Mouse (Mus musculus): ENCODE data around the gene Rimbp3.
A peak's percentile ranks its signal among the peaks of the same experiment; 100 is the strongest.
"Not testable (repeated sequence)": the region's sequence is repeated elsewhere in the genome, so short reads cannot be mapped to it uniquely, and the experiment has no call there.

Gene Rimbp3

DNA sequence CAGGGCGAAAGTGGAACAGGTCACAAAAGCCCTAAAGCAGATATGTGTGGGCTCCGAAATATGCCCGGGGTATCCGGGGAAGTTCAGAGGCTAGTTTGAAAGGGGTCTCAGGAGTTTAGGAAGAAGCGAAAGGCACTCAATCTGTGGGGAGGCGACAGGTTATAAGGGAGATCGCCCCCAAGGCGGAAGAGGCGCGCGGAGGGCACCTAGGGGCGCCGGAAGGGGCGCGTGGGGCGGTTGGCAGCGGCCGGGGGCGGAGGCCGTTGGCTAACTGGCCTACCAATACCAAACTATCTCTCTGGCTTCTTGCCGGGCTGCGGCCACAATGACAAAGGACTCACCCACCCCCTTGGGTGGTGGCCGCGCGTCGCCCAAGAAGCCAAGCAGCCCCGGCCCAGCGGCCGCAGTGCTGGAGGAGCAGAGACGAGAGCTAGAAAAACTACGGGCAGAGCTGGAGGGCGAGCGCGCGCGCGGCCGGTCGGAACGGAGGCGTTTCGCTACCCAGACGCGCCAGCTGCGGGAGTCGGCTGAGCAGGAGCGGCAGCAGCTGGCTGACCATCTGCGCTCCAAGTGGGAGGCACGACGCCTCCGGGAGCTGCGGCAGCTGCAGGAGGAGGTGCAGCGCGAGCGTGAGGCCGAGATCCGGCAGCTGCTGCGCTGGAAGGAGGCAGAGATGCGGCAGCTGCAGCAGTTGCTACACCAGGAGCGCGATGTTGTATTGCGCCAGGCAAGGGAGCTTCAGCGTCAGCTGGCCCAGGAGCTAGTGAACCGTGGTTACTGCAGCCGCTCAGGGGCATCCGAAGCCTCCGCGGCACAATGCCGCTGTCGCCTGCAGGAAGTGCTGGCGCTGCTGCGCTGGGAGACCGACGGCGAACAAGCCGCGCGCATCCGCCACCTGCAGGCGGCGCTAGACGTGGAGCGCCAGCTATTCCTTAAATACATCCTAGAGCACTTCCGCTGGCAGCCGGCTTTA lies at the start of gene Rimbp3:
Rimbp3 (plus strand) TSS at position 215 of the 973 bp plus-strand sequence.
- peak in 1 of 2 experiments; percentile 65 for DNase-seq (ENCODE audit: low read depth in 1 of 2, low spot score in 2 of 2)

DNA sequence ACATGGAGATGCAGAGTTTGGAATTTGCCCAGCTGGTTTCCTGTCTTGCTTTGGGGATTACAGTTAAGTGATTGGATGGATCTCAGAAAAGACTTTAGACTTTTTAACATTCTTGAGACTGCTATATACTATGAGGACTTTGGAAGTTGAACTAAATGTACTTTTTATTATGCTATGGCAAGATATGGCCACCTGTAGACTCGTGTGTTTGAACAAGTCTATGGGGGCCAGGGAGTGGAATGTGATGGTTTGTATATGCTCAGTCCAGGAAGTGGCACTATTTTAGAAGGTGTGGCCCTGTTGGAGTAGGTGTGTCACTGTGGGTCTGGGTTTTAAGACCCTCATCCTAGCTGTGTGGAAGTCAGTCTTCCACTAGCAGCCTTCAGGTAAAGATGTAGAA lies 42.9 kb upstream of the Rimbp3 start:
- not testable (repeated sequence) for DNase-seq (ENCODE audit: low read depth in 1 of 2, low spot score in 2 of 2)

DNA sequence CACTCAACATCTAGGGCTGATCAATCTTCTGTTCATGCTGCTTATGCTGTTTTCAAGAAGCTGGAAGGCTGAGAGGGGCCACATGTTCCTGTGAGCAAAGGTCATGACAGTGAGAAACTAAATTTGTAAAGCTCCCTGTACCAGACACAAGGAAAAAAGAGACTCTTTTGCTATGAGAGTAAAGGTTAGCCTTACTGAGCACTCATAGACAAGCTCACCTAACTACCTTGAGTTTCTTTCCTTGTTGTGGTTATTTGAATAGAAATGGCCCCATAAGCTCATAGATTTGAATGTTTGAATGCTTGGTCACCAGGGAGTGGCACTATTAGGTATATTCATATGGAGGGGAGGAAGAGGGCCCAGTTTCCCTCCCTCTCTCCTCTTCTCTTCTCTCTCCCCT lies 41.2 kb upstream of the Rimbp3 start:
- no peak for DNase-seq (ENCODE audit: low read depth in 1 of 2, low spot score in 2 of 2)

DNA sequence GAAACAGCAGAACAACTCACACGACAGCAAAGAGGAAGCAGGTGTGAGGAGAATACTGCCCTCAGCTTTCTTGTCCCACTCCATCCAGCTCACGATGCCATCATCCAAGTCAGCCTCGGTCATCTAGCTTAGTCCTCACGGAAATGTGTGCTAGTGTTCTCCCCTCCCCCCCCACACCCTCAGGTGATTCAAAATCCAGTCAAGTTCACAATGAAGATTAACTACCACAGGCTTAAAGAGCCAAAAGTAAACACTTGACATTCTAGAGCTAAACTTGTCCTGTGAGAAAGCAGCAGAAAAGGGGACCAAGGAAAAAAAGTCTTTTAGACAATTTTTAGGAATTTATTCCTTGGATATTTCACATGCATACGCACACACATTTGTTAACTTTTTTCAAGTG lies 40.4 kb upstream of the Rimbp3 start:
- DNase-seq (ENCODE audit: low read depth in 1 of 2, low spot score in 2 of 2): no peak

DNA sequence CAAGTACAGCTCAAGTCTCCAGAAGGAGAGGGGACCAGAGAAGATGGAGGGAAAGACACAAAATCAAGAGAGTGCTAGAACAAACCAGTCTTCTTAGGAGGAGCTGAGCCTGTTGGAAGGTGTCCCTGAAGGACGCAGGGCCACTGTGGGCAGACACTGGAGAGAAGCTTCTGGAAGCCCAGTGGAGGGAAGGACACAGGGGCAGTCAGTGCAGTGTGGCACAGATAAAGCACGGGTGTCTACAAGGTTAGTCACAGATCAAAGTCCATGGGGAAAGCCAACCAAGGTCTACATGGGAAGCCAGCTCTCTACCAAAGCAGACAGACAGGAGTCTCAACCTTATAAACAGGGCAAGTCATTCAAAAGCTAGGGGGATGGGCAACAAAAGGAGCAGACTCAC lies 32.6 kb upstream of the Rimbp3 start:
- no peak for DNase-seq (ENCODE audit: low read depth in 1 of 2, low spot score in 2 of 2)

DNA sequence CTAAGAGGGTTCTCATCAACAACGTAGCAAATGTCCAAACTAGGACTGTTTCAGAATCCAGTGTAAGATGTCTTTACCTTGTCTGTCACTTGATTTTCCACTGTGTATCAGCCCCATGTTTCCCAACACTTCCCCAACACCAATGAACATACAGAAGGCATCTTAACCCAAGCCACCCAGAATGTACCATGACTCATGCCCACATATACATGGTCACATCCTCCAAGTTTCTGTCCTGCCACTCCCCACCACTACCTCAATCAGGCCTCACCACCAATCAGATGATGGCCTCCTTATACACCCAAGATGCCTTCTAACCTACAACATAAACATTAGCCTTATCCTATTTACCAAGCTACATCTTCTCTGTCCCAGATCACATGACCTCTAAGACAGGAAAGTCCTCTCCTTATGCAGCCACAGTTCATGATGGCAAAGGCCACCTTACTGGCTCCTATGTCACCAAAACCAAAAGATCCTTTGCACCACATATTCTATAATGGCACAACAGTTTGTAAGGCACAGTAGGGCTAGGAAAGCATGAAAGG lies 30.7 kb upstream of the Rimbp3 start:
- peak; percentile 16 to 48 for DNase-seq (ENCODE audit: low read depth in 1 of 2, low spot score in 2 of 2)

DNA sequence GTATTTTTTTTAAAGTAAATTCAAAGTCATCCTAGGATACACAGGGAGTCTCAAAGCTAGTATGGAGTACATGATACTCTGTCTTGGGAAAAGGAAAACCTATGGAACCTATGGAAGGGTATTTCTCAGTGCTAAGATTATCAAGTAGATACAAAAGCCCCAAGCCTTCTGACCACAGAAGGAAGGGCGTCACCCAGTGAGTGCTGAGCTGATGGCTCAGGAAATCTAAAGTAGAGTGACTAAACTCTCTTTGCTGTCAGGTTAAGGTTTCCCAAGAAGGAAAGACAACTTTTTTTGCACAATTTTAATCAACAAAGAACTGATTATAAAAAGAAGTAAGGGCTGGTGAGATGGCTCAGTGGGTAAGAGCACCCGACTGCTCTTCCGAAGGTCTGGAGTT lies 28.7 kb upstream of the Rimbp3 start:
- no peak for DNase-seq (ENCODE audit: low read depth in 1 of 2, low spot score in 2 of 2)

DNA sequence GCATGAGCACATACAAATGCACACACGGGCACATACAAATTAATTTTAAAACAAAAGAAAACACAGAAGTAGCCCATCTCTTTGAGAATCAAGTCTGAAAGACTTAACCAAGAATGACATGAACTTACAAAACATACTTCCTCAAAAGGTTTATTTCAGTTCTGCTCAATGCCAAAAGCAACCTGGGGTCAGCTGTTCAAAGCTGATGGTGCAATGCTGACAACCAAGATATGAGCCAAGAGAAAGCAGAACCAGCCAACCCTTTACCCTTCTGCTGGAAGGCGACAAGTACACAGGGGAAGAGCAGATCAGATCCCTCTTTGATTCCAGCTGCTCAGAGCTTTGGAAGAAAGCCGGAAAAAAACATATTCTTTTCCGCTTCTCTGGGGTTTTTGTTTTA lies 27.0 kb upstream of the Rimbp3 start:
- peak; percentile 70 to 78 for DNase-seq (ENCODE audit: low read depth in 1 of 2, low spot score in 2 of 2)

DNA sequence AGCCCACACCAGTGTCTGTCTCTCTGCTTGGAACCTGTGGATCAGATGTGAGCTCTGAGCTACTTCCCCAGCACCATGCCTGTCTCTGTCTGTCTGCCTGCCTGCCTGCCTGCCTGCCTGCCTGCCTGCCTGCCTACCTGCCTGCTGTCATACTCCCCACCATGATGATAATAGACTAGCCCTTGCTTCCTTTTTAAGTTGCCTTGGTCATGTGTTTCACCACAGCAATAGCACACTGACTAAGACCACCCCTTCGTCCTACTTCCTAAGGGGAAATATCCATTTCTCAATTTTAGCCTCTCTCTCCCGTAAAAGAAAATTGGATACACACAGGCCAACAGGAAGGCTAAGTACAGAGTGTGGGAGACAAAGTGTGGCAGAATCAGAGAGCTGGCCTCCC lies 26.3 kb upstream of the Rimbp3 start:
- DNase-seq (ENCODE audit: low read depth in 1 of 2, low spot score in 2 of 2): no peak

DNA sequence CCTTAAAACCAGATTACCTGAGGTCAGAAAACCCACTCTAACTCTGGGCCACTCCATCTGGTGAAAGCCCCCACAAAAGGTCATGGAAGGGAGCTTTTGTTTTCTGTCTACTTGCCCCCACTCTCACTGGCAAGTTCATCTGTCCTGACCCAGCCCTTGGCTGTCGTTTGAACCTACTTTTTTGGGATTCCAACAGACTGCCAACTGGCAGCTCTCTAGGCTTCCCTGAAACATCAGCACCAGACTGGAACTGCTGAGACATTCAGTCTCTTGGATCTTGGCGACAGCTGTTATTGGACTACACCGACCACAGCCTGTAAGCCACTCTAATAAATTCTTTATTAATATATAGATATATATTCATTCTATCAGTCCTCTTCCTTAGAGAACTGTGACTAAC lies 25.4 kb upstream of the Rimbp3 start:
- no peak for DNase-seq (ENCODE audit: low read depth in 1 of 2, low spot score in 2 of 2)

DNA sequence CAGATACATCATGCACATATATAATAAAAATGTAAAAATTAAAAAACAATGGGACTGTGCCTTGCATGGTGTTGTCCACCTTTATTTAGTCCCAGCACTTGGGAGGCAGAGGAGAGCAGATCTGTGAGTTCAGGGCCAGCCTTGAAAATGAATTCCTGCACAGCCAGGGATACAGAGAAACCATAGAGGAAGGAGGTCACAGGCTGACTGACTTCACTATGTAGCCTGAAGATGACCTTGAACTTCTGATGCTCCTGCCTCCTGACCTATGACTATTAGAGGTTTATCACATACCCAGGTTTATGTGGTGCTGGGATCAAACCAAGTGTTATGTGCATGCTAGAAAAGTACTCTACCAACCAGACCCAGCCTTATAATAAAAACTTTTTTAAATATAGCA lies 22.9 kb upstream of the Rimbp3 start:
- no peak for DNase-seq (ENCODE audit: low read depth in 1 of 2, low spot score in 2 of 2)

DNA sequence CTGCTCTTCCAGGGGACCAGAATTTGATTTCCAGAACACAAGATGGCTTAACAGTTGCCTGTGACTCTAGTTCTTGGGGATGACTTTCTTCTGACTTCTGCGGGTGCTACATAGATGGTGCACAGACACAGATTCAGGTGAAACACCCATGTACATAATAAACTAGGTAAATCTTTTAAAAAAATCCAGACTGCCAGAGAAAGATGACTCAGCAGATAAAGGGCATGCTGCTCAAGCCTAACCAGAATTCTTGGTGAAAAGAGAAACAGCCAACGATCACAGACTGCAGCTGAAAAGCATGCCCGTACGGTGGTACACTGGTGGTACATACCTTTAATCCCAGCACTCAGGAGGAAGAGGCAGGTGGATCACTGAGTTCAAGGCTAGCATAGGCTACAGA lies 14.6 kb upstream of the Rimbp3 start:
- DNase-seq (ENCODE audit: low read depth in 1 of 2, low spot score in 2 of 2): no peak

DNA sequence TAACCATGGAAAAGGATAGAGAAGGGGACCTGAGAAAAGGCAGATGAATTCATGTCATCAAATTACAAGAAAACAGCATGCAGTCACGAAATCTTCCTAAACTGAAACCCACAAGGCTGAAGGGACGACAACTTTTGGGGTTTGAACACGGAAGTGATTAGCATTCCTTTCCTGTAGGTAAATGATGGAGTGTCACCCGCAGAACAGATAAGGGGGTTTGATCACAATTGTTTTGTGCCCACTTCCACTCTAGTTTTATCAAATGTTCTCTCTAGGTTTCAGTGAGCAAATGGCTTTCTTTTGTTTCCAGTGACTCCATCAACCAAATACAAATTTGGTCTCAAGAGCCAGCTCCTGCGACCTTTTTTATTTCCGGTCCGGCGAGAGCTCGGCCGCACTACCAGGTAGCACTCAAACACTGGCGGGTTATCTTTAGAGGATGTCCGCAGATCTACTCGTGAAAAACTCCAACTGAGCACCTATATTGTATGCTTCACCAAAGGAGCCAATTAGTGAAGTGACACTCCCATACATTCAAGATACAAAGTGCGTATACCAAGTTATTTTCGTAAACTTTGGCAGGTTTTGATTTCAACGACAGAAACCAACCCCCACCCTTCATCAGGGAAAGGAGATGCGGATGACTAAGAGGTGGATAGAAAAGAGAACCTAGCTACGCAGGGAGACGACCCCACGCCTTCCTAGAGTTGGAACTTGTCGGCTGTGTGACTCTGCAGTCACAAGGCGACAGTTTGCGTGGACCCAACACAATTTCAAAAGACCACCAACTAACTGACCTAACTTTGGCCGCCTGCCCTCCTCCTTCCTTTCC lies 8.1 kb upstream of the Rimbp3 start:
- DNase-seq (ENCODE audit: low read depth in 1 of 2, low spot score in 2 of 2): no peak

DNA sequence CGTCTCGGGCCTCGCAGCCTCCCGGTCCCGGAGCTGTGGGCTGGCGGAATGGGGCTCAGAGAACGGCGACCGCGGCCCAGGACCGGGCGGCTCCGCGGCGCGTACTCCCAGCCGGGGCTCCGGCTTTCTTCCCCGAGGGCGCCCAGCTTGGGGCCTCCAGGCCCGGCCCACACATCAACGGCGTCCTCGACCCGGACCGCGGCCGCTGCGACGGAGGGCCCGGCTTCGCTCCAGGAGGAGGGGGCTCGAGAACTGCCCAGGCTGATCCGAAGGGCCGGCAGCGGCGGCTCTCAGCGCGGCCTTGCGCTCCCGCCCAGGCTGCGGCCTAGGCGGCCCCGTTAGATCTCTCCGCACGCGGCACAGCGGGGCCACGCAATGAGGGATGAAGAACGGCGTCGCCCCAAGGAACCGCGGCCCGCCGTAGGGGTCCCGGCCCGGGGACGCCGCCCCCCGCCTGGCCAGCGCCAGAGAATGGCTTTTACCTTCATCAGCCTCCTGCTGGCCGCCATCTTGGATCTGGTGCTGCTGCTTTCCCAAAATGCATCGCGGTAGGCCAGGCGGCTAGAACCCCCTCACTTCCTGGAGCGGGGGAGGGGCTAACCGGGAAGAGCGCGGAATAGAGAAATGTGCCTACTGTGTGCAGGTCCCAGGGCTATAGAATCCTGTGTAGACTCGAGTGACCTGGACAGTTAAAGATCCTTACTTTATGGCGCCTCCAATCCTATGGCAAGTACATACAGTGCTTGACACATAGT lies 7.3 kb upstream of the Rimbp3 start:
- DNase-seq (ENCODE audit: low read depth in 1 of 2, low spot score in 2 of 2): peak in 1 of 2 experiments; percentile 70

DNA sequence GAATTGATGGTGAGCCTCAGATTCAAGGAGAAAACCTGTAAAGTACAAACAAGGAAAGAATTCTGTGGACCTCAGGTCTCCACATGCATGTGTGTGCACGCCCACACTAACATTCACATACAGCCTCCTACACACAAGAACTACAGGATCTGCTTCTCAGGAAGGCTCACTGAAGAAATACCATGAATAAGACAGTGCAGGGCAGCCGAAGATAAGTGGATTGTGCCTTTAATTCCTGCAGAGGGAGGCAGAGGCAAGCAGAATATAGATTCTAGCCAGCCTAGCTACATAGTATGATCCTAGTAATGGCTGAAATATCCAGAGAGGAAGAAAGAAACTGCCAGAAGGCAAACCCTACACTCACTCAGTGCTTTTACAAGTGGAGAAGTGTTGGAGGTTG lies 6.4 kb upstream of the Rimbp3 start:
- DNase-seq (ENCODE audit: low read depth in 1 of 2, low spot score in 2 of 2): no peak

DNA sequence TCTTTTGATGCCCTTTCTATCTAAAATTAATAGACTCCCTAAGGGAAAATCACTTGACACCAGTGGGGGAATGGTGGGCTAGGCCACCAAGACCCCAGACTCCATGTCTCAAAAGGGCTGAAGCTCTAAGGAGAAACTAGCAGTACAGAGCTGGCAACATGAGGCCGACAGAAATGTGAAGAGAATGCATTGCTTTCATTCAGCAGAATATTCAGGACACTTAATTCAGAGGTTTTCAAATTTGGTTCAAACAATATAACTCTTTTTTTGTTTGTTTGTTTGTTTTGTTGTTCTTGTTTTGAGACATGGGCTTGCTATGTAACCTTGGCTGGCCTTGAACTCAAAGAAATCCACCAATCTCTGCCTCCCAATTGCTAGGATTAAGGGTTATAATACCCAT lies 5.9 kb upstream of the Rimbp3 start, which contains the start of gene Ube2l3:
Ube2l3 (minus strand) TSS at position 101 of the 400 bp plus-strand sequence.
- DNase-seq (ENCODE audit: low read depth in 1 of 2, low spot score in 2 of 2): no peak

DNA sequence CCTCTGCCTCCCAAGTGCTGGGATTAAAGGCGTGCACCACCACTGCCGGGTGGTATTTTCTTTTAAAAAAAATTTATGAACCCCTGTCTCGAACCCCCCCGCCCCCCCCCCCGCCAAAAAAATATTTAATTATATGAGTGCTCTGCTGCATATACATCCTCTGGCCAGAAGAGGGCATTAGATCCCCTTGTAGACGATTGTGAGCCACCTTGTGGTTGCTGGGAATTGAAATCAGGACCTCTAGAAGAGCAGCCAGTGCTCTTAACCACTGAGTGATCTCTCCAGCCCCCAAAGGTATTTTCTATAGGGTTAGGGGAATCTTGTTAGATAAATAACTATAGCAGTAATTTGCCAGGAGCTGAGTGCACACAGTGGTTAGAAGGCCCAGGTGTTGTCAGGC lies 3.4 kb upstream of the Rimbp3 start:
- no peak for DNase-seq (ENCODE audit: low read depth in 1 of 2, low spot score in 2 of 2)

DNA sequence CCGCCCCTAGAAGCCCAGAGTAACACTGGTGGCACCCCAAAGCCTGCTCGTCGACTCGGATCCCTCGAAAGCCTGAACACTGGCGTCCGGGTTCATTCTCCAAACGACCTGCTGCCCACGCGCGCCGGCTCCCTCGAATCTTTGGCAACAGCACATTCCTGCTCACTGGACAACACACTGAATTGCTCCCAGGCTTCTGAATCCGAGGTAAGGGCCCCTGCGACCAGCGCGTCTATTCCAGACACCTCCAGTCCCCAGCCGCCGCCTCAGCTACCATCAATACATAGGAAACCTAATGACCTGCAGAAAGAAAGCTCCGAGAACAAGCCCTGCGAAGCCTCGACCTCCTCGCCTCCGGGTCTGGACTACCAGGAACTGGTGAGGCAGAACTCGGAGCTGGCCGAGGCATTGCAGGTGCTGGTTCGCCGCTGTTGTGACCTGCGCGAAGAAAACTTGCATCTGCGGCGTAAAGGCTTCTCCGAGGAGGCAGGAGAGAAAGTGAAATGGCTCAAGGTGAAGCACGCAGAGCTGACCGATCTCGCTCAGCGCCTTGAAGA lies 1.1 kb downstream of the Rimbp3 start:
- peak in 1 of 2 experiments; percentile 6 for DNase-seq (ENCODE audit: low read depth in 1 of 2, low spot score in 2 of 2)

DNA sequence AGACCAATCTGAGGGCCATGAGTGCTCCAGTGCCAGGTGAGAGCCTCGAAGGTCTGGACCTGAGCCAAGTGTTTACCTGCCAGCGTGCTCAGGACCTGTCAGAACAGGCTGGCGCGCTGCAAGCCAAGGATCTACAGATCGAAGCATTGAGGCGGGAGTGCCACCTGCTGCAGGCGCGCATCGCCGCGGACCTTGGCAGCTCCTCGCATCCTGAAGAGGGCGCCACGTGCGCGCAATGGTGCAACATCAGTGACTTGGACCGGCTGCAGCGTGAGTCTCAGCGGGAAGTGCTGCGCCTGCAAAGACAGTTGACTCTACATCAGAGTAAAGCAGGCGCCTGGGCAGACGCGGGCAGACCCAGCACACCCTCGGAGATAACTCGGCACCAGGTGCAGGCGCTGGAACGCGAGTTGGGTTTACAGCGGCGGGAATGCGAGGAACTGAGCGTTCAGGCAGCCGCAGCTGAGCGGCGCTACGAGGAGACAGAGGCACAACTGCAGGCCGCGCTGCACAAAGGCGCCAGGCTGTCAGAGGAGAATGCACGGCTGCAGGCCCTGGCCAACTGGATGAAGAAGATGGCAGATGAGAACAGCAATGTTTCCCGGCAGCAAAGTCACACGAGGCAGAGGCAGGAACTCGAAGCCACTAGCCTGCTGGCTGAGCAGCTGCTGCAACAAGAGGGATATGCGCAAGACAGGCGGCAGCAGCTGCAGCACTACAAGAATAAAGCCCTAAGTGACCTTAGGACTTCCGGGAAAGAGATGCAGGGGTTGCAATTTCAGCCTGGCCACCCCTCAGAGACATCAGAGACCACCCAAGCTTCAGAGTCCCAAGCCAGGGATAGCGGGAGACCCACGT lies 1.8 kb downstream of the Rimbp3 start:
- peak; percentile 74 to 82 for DNase-seq (ENCODE audit: low read depth in 1 of 2, low spot score in 2 of 2)

Data from monocyte, adult 2 months (primary cell).